Mouse (Mus musculus) bone marrow, adult 2 months (tissue): ENCODE measurements around the gene Fbxl15. TPM values are rescaled to one million over a fixed set of nuclear protein-coding genes. Genes with fewer than 3 reads are reported as not detected.

Source experiments
- H3K27ac ChIP-seq: fragments of 200-500 bp; 2 replicates; pipeline ENCODE4 v1.5.1; 2012; ENCODE audit warnings: low read depth, mild to moderate bottlenecking, control low read depth, inconsistent platforms, low read length; ENCODE audit not compliant: control insufficient read depth, poor library complexity, insufficient read depth
- H3K4me1 ChIP-seq: fragments of 200-500 bp; 2 replicates; pipeline ENCODE4 v1.6.1; 2011; ENCODE audit warnings: low read length; ENCODE audit not compliant: control insufficient read depth, insufficient read depth
- H3K4me3 ChIP-seq: fragments of 200-500 bp; replicated peaks from 2 replicates; pipeline ENCODE3; 2011; ENCODE audit warnings: mild to moderate bottlenecking, low read depth, low read length, control low read depth; ENCODE audit not compliant: control insufficient read depth
- CTCF ChIP-seq: fragments of 200-500 bp; IDR thresholded peaks from 2 replicates; pipeline ENCODE4 v1.5.1; 2011; ENCODE audit warnings: low read length, control low read depth; ENCODE audit not compliant: control insufficient read depth, insufficient read depth
- POLR2A ChIP-seq: fragments of 200-500 bp; IDR thresholded peaks from 2 replicates; pipeline ENCODE4 v1.6.1; 2011; ENCODE audit warnings: low read depth, mild to moderate bottlenecking, control low read depth, low read length, borderline replicate concordance; ENCODE audit not compliant: control insufficient read depth
- WGBS: fragments of 180-500 bp; shearing (Covaris S2); methylation state at CpG from one replicate; pipeline ENCODE4 v1.1.7; 2018; 5-methylcytosine and 5-hydroxymethylcytosine counted together
- polyA plus RNA-seq: library from polyadenylated mRNA; stranded (reverse); fragments of >200 nt; gene quantifications from 2 replicates; pipeline ENCODE4 v1.2.4, GENCODE M21; 2011; ENCODE audit warnings: low replicate concordance; ENCODE audit not compliant: missing spikeins, insufficient read depth, insufficient read length

The Fbxl15 gene
- 1.2 and 3.0 TPM in 2 replicates for polyA plus RNA-seq

GRCm38 (mm10) chr19:46328081-46329030 is at the start of gene Fbxl15:
Fbxl15 (plus strand) TSS chr19:46328184.
- Histone ChIP-seq H3K27ac (peak within 1 kb of the TSS; percentile 94), H3K4me1 (peaks cover 4% of the 10 kb centered on the region; the same call in 1 of the 2 replicates), H3K4me3 (peak within 1 kb of the TSS; percentile 99)
- TF ChIP-seq POLR2A = peak; percentile 54; the same call in 1 of the 2 replicates
- peak; percentile 9; the same call in 1 of the 2 replicates for TF ChIP-seq CTCF
- WGBS = under 1% methylated on average over 81 of the region's 81 CpGs

- Histone ChIP-seq H3K27ac (no peak overlapping the region), H3K4me1 (no peaks in the 10 kb centered on the region), H3K4me3 (no peak overlapping the region)
- TF ChIP-seq CTCF (peak; percentile 20; the same call in 1 of the 2 replicates), POLR2A (no peak)
- 86% methylated on average over 11 of the region's 11 CpGs for WGBS
These were observed 45.7 kb upstream of the Fbxl15 start for GRCm38 (mm10) chr19:46282081-46282849.

- no peaks in the 10 kb centered on the region for H3K4me1 ChIP-seq
- TF ChIP-seq POLR2A = no peak
- TF ChIP-seq CTCF = no peak
- WGBS = 95% methylated on average over 4 of the region's 4 CpGs
- no peak overlapping the region for H3K27ac ChIP-seq
- no peak overlapping the region for H3K4me3 ChIP-seq
These were observed 43.3 kb upstream of the Fbxl15 start for GRCm38 (mm10) chr19:46284686-46285085.

- TF ChIP-seq CTCF (no peak), POLR2A (no peak)
- no peak overlapping the region for H3K4me3 ChIP-seq
- H3K27ac ChIP-seq = no peak overlapping the region
- WGBS = 87% methylated on average over 7 of the region's 7 CpGs
- H3K4me1 ChIP-seq = no peaks in the 10 kb centered on the region
These were observed 42.4 kb upstream of the Fbxl15 start for GRCm38 (mm10) chr19:46285631-46286030.

GRCm38 (mm10) chr19:46286047-46286446 is 41.9 kb upstream of the Fbxl15 start:
- Histone ChIP-seq H3K4me3 (no peak overlapping the region), H3K27ac (no peak overlapping the region), H3K4me1 (no peaks in the 10 kb centered on the region)
- WGBS = 82% methylated on average over 6 of the region's 6 CpGs
- TF ChIP-seq POLR2A (no peak), CTCF (no peak)

- 80% methylated on average over 3 of the region's 3 CpGs for WGBS
These were observed 41.1 kb upstream of the Fbxl15 start for GRCm38 (mm10) chr19:46286926-46287325.

GRCm38 (mm10) chr19:46287566-46287965 is 40.4 kb upstream of the Fbxl15 start:
- no peak for TF ChIP-seq CTCF
- TF ChIP-seq POLR2A = no peak
- Histone ChIP-seq H3K27ac (no peak overlapping the region), H3K4me1 (no peaks in the 10 kb centered on the region), H3K4me3 (no peak overlapping the region)
- WGBS = 85% methylated on average over 3 of the region's 3 CpGs

More at GRCm38 (mm10) chr19:46286926-46287325, 41.1 kb upstream of the Fbxl15 start:
- Histone ChIP-seq H3K4me3 (no peak overlapping the region), H3K4me1 (no peaks in the 10 kb centered on the region), H3K27ac (no peak overlapping the region)
- no peak for TF ChIP-seq CTCF
- TF ChIP-seq POLR2A = no peak

GRCm38 (mm10) chr19:46290535-46291105 is 37.4 kb upstream of the Fbxl15 start:
- Histone ChIP-seq H3K4me1 (no peaks in the 10 kb centered on the region), H3K4me3 (no peak overlapping the region), H3K27ac (no peak overlapping the region)
- WGBS = 56% methylated on average over 12 of the region's 12 CpGs
- TF ChIP-seq POLR2A (no peak), CTCF (no peak)
